Mouse (Mus musculus): ENCODE measurements around the gene Ifnar1. TPM values are rescaled to one million over a fixed set of nuclear protein-coding genes. Genes with fewer than 3 reads are reported as not detected.

Gene Ifnar1
- polyA plus RNA-seq, 1 experiment from 2014 or later: 62.3 TPM

GRCm38 (mm10) chr16:91461773-91462181, 23.3 kb upstream of the Ifnar1 start:
- ATAC-seq (ENCODE audit: insufficient number of reproducible peaks, insufficient read depth, low FRiP score, low TSS enrichment, low read depth): no peak
- Histone ChIP-seq H3K4me1 (replicated peaks) (peaks cover 24% of the 10 kb centered on the region), H3K9ac (replicated peaks) (no peak overlapping the region), H3K4me2 (no peak overlapping the region), H3K27me3 (no peaks in the 10 kb centered on the region), H3K9me3 (no peaks in the 10 kb centered on the region), H3K36me3 (no peaks in the 10 kb centered on the region), H3K4me3 (replicated peaks) (no peak overlapping the region), H3K27ac (peak overlapping the region; percentile 50; the same call in 1 of the 2 replicates)
- WGBS: 58% methylated on average over 9 of the region's 9 CpGs

GRCm38 (mm10) chr16:91462644-91463043, 22.4 kb upstream of the Ifnar1 start:
- Histone ChIP-seq H3K4me1 (replicated peaks) (peaks cover 25% of the 10 kb centered on the region), H3K9ac (replicated peaks) (no peak overlapping the region), H3K27ac (no peak overlapping the region), H3K4me2 (no peak overlapping the region), H3K4me3 (replicated peaks) (no peak overlapping the region), H3K9me3 (no peaks in the 10 kb centered on the region), H3K27me3 (no peaks in the 10 kb centered on the region), H3K36me3 (no peaks in the 10 kb centered on the region)
- no peak for ATAC-seq (ENCODE audit: insufficient number of reproducible peaks, insufficient read depth, low FRiP score, low TSS enrichment, low read depth)
- 77% methylated on average over 3 of the region's 3 CpGs for WGBS

- H3K9ac ChIP-seq (replicated peaks): no peak overlapping the region
- WGBS: 87% methylated on average over 2 of the region's 2 CpGs
- no peak overlapping the region for H3K4me2 ChIP-seq
Observed at GRCm38 (mm10) chr16:91463400-91463799, 21.6 kb upstream of the Ifnar1 start.

GRCm38 (mm10) chr16:91463836-91464400, 21.1 kb upstream of the Ifnar1 start:
- WGBS: 86% methylated on average over 4 of the region's 4 CpGs
- Histone ChIP-seq H3K9me3 (no peaks in the 10 kb centered on the region), H3K27me3 (no peaks in the 10 kb centered on the region), H3K9ac (replicated peaks) (no peak overlapping the region), H3K4me3 (replicated peaks) (peak overlapping the region; percentile 59), H3K27ac (peak overlapping the region; percentile 69; the same call in 1 of the 2 replicates), H3K4me1 (replicated peaks) (peaks cover 25% of the 10 kb centered on the region), H3K4me2 (peak overlapping the region; percentile 91), H3K36me3 (no peaks in the 10 kb centered on the region)
- ATAC-seq (ENCODE audit: insufficient number of reproducible peaks, insufficient read depth, low FRiP score, low TSS enrichment, low read depth): no peak

More at GRCm38 (mm10) chr16:91463400-91463799, 21.6 kb upstream of the Ifnar1 start:
- no peak overlapping the region for H3K27ac ChIP-seq
- H3K4me1 ChIP-seq (replicated peaks): peaks cover 25% of the 10 kb centered on the region
- no peaks in the 10 kb centered on the region for H3K36me3 ChIP-seq
- no peak overlapping the region for H3K4me3 ChIP-seq (replicated peaks)
- no peak for ATAC-seq (ENCODE audit: insufficient number of reproducible peaks, insufficient read depth, low FRiP score, low TSS enrichment, low read depth)
- H3K27me3 ChIP-seq: no peaks in the 10 kb centered on the region
- H3K9me3 ChIP-seq: no peaks in the 10 kb centered on the region

GRCm38 (mm10) chr16:91464594-91465504, 20.2 kb upstream of the Ifnar1 start:
- H3K27me3 ChIP-seq: no peaks in the 10 kb centered on the region
- peak; percentile 94 for ATAC-seq (ENCODE audit: insufficient number of reproducible peaks, insufficient read depth, low FRiP score, low TSS enrichment, low read depth)
- peak overlapping the region; percentile 91 for H3K4me2 ChIP-seq
- no peaks in the 10 kb centered on the region for H3K9me3 ChIP-seq
- H3K4me3 ChIP-seq (replicated peaks): peak overlapping the region; percentile 59
- 2% methylated on average over 44 of the region's 44 CpGs for WGBS
- peaks cover 25% of the 10 kb centered on the region for H3K4me1 ChIP-seq (replicated peaks)
- peak overlapping the region; percentile 60 for H3K9ac ChIP-seq (replicated peaks)
- H3K27ac ChIP-seq: peak overlapping the region; percentile 69
- no peaks in the 10 kb centered on the region for H3K36me3 ChIP-seq

GRCm38 (mm10) chr16:91465505-91466240, 19.4 kb upstream of the Ifnar1 start:
- Histone ChIP-seq H3K9ac (replicated peaks) (peak overlapping the region; percentile 60), H3K4me3 (replicated peaks) (peak overlapping the region; percentile 59), H3K9me3 (no peaks in the 10 kb centered on the region), H3K27ac (no peak overlapping the region), H3K4me2 (peak overlapping the region; percentile 91), H3K36me3 (no peaks in the 10 kb centered on the region), H3K4me1 (replicated peaks) (peaks cover 25% of the 10 kb centered on the region), H3K27me3 (no peaks in the 10 kb centered on the region)
- 55% methylated on average over 13 of the region's 13 CpGs for WGBS
- ATAC-seq (ENCODE audit: insufficient number of reproducible peaks, insufficient read depth, low FRiP score, low TSS enrichment, low read depth): no peak

- WGBS: 50% methylated on average over 6 of the region's 6 CpGs
- no peak for ATAC-seq (ENCODE audit: insufficient number of reproducible peaks, insufficient read depth, low FRiP score, low TSS enrichment, low read depth)
- H3K27me3 ChIP-seq: no peaks in the 10 kb centered on the region
Observed at GRCm38 (mm10) chr16:91466566-91466965, 18.5 kb upstream of the Ifnar1 start.

GRCm38 (mm10) chr16:91470470-91470869, 14.6 kb upstream of the Ifnar1 start:
- no peaks in the 10 kb centered on the region for H3K36me3 ChIP-seq

More at GRCm38 (mm10) chr16:91466566-91466965, 18.5 kb upstream of the Ifnar1 start:
- Histone ChIP-seq H3K4me2 (peak overlapping the region; percentile 91; the same call in 1 of the 2 replicates), H3K9ac (replicated peaks) (no peak overlapping the region), H3K27ac (no peak overlapping the region), H3K4me1 (replicated peaks) (peaks cover 25% of the 10 kb centered on the region), H3K9me3 (no peaks in the 10 kb centered on the region), H3K4me3 (replicated peaks) (no peak overlapping the region), H3K36me3 (no peaks in the 10 kb centered on the region)

GRCm38 (mm10) chr16:91471481-91471880, 13.6 kb upstream of the Ifnar1 start:
- 83% methylated on average over 6 of the region's 6 CpGs for WGBS
- no peak for ATAC-seq (ENCODE audit: insufficient number of reproducible peaks, insufficient read depth, low FRiP score, low TSS enrichment, low read depth)
- Histone ChIP-seq H3K4me3 (replicated peaks) (no peak overlapping the region), H3K4me1 (replicated peaks) (peaks cover 4% of the 10 kb centered on the region), H3K9ac (replicated peaks) (no peak overlapping the region), H3K36me3 (no peaks in the 10 kb centered on the region), H3K9me3 (no peaks in the 10 kb centered on the region), H3K27ac (no peak overlapping the region), H3K4me2 (no peak overlapping the region), H3K27me3 (no peaks in the 10 kb centered on the region)

More at GRCm38 (mm10) chr16:91470470-91470869, 14.6 kb upstream of the Ifnar1 start:
- WGBS: 80% methylated on average over 3 of the region's 3 CpGs
- H3K4me1 ChIP-seq (replicated peaks): peaks cover 14% of the 10 kb centered on the region
- H3K9ac ChIP-seq (replicated peaks): no peak overlapping the region
- H3K27ac ChIP-seq: no peak overlapping the region
- H3K4me3 ChIP-seq (replicated peaks): no peak overlapping the region
- no peak for ATAC-seq (ENCODE audit: insufficient number of reproducible peaks, insufficient read depth, low FRiP score, low TSS enrichment, low read depth)
- no peaks in the 10 kb centered on the region for H3K27me3 ChIP-seq
- H3K9me3 ChIP-seq: no peaks in the 10 kb centered on the region
- H3K4me2 ChIP-seq: no peak overlapping the region

GRCm38 (mm10) chr16:91475753-91476152, 9.3 kb upstream of the Ifnar1 start:
- 44% methylated on average over 7 of the region's 7 CpGs for WGBS
- no peak for ATAC-seq (ENCODE audit: insufficient number of reproducible peaks, insufficient read depth, low FRiP score, low TSS enrichment, low read depth)
- H3K9ac ChIP-seq (replicated peaks): no peak overlapping the region
- H3K9me3 ChIP-seq: no peaks in the 10 kb centered on the region
- no peak overlapping the region for H3K4me2 ChIP-seq
- no peak overlapping the region for H3K4me3 ChIP-seq (replicated peaks)
- no peaks in the 10 kb centered on the region for H3K36me3 ChIP-seq
- no peak overlapping the region for H3K27ac ChIP-seq
- no peaks in the 10 kb centered on the region for H3K4me1 ChIP-seq (replicated peaks)
- H3K27me3 ChIP-seq: no peaks in the 10 kb centered on the region

GRCm38 (mm10) chr16:91478067-91478466, 7.0 kb upstream of the Ifnar1 start:
- Histone ChIP-seq H3K27ac (no peak overlapping the region), H3K4me3 (replicated peaks) (no peak overlapping the region), H3K4me1 (replicated peaks) (no peaks in the 10 kb centered on the region), H3K27me3 (no peaks in the 10 kb centered on the region), H3K36me3 (no peaks in the 10 kb centered on the region), H3K4me2 (no peak overlapping the region), H3K9me3 (no peaks in the 10 kb centered on the region), H3K9ac (replicated peaks) (no peak overlapping the region)
- 64% methylated on average over 1 of the region's 1 CpGs for WGBS
- no peak for ATAC-seq (ENCODE audit: insufficient number of reproducible peaks, insufficient read depth, low FRiP score, low TSS enrichment, low read depth)

Data from limb, embryonic 12.5 days (tissue).